Mouse (Mus musculus) embryonic fibroblast, embryonic 13.5 days (primary cell): ENCODE data around the gene Dip2c. TPM values are rescaled to one million over a fixed set of nuclear protein-coding genes. Genes with fewer than 3 reads are reported as not detected.

Experiments used
- H3K27ac ChIP-seq: 2 replicates; pipeline ENCODE4 v1.5.1; 2012; ENCODE audit warnings: low read length, control low read depth, inconsistent platforms; ENCODE audit not compliant: insufficient read depth
- H3K4me1 ChIP-seq: 2 replicates; pipeline ENCODE4 v1.6.1; 2011; ENCODE audit warnings: low read length; ENCODE audit not compliant: control insufficient read depth, insufficient read depth
- H3K4me3 ChIP-seq: 2 replicates; pipeline ENCODE4 v1.5.1; 2011; ENCODE audit warnings: mild to moderate bottlenecking, control low read depth, low read length; ENCODE audit not compliant: insufficient read depth
- CTCF ChIP-seq: IDR thresholded peaks from 2 replicates; pipeline ENCODE4 v1.5.1; 2011; ENCODE audit warnings: mild to moderate bottlenecking, control low read depth, low read length, moderate library complexity, borderline replicate concordance; ENCODE audit not compliant: insufficient read depth
- POLR2A ChIP-seq: IDR thresholded peaks from 2 replicates; pipeline ENCODE4 v1.6.1; 2011; ENCODE audit warnings: low read depth, mild to moderate bottlenecking, control low read depth, low read length, moderate library complexity
- polyA plus RNA-seq: library from polyadenylated mRNA; stranded (reverse); fragments of >200 nt; gene quantifications from 2 replicates; pipeline ENCODE4 v1.2.4, GENCODE M21; 2011; ENCODE audit warnings: low read depth; ENCODE audit not compliant: missing spikeins, insufficient read length

The Dip2c gene
- polyA plus RNA-seq, 1 experiment, result 17.9 TPM

DNA sequence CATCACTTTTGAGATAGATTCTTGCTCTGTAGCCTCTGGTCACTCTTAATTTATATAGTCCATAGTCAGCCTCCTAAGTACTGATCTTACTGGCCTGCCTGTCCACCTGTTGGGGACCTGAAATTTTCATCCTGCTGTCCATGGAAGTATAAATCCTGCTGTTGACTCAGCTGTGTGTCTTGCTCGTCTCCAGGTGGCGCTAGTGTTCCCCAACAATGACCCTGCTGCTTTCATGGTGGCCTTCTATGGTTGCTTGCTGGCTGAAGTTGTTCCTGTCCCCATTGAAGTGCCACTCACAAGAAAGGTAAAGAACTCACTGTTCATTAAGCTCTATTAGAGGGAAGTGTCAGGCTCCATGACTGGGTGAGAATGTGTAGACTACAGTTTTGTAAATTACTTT, 286.6 kb downstream of the Dip2c start:
- TF ChIP-seq CTCF (peak; percentile 46; the same call in 1 of the 2 replicates), POLR2A (no peak)

DNA sequence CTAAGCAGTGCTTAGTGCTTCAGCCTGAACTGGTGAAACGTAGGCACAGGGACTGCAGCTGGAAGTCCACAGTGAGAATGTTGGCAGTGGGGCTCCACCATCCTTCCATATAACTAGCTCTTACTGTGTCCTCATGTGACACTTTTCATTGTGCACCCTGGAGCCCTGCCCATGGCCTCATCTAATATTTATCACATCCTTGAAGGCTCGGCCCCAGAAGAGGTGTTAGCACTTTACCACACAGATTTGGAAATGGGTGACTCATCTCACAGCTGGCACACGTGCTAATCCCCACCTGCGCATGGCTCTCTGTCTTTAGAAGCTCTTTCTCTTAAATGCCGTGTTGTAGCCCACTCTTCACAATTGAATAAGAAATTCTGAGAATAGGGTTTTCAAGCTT, 292.5 kb downstream of the Dip2c start:
- TF ChIP-seq POLR2A (no peak), CTCF (no peak)
- H3K4me1 ChIP-seq, result no peaks in the 10 kb centered on the region; the same call in 1 of the 2 replicates
- no peak overlapping the region for H3K4me3 ChIP-seq
- H3K27ac ChIP-seq, result no peak overlapping the region

More for the DNA sequence above, 286.6 kb downstream of the Dip2c start:
- H3K4me3 ChIP-seq, result no peak overlapping the region
- H3K27ac ChIP-seq, result no peak overlapping the region
- no peaks in the 10 kb centered on the region; the same call in 1 of the 2 replicates for H3K4me1 ChIP-seq

DNA sequence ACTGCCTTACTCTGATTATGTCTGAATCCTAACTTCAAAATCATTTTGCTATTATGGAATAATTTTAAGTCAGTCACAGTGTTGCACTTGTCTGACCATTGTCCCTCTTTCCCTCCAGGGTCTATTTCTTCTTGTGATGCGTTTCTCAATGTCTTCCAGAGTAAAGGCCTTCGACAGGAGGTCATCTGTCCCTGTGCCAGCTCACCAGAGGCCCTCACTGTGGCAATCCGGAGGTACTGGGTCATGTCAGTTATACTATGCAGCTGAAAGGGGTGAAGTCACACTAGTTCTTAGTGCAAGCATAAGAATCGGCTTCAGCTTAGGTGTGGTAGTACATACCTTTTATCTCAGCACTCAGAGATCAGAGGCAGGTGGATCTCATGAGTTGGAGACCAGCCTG, 300.4 kb downstream of the Dip2c start:
- Histone ChIP-seq H3K4me3 (no peak overlapping the region), H3K27ac (no peak overlapping the region), H3K4me1 (no peaks in the 10 kb centered on the region)
- no peak for TF ChIP-seq POLR2A
- no peak for TF ChIP-seq CTCF

DNA sequence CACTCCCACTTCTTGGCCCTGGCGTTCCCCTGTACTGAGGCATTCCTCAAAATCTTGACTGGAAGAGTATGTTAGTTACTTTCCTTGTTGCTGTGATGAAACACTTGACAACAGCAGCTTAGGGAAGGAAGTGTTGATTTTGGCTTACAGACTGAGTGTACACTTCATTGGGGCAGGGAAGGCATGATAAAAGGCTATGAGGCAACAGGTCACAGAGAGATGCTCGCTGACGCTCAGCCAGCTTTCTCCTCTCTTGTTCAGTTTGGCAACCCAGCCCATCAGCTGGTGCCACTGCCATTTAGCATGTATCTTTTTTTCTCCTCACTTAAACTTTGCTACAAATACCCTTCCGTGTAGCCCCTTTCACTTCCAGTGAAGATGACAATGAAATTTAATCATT, 302.1 kb downstream of the Dip2c start:
- H3K27ac ChIP-seq, result no peak overlapping the region
- H3K4me1 ChIP-seq, result no peaks in the 10 kb centered on the region
- TF ChIP-seq POLR2A, result no peak
- no peak for TF ChIP-seq CTCF
- H3K4me3 ChIP-seq, result no peak overlapping the region

DNA sequence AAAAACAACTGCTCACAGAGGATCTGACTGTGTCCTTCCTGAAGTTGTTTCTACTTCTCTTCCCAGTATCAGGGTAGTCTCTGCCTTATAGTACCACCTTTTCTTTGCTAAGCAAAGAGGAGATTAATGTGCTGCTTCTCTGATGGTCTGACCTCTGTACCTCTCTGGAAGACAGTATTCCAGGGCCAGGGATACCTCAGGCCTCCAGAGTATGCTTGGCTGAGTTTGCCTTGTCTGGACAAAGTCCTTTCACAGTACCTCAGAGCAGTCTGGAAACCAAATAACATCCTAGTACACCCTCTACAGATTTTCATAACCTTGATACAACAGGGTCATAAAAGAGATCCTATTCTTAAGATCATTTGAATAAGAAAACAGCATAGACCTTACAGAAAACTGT, 305.5 kb downstream of the Dip2c start:
- H3K4me3 ChIP-seq, result no peak overlapping the region
- no peaks in the 10 kb centered on the region for H3K4me1 ChIP-seq
- TF ChIP-seq POLR2A, result no peak
- TF ChIP-seq CTCF, result no peak
- no peak overlapping the region for H3K27ac ChIP-seq

DNA sequence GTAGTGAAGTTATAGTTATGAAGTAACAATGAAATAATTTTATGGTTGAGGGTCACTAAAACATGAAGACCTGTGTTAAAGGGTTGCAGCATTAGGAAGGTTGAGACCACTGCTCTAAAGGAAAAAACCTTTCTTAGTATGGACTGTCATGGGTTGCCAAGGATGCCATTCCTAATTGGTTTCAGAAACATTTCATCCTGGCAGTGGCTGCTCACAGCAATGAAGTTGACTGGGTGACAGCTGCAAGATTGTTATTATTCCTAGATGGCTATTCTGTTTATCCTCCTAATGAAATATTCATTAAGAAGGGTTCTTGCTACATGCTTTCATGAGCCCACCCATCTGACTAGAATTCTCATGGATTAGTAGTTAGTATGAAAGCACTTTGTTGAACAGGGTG, 307.3 kb downstream of the Dip2c start:
- no peak overlapping the region for H3K4me3 ChIP-seq

DNA sequence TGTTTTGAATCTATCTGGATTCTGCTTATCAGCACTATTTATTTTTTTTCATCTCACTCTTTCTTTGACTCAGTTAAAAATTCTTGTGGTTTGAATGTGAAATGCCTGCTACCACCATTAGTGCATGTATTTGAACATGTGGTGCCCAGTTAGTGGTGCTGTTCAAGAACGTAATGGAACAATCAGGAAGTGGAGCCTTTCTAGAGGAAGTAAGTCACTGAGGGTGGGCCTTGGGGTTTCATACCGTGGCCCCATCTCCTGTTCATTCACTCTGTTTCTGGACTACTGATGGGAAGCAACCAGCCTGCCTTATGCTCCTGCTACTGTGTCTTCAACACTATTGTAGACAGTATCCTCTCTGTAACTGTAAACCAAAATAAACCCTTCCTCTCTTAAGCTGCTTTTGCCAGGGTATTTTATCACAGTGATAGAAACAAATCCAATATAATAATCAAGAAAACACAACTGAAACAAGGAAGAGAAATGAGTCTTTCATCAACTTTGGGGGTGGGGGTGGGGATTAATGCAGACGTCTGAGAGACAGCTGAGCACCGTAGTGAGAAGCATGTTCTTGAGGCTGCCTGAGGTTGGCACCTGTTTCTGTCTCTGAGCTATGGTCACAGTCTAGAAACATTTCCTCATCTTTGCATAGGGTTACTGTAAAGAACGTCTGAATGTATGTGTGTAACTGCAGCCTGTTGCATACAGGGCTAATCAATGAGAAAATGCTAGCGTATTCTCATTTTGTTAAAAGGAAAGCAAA, 323.2 kb downstream of the Dip2c start:
- TF ChIP-seq CTCF, result no peak
- Histone ChIP-seq H3K4me1 (no peaks in the 10 kb centered on the region; the same call in 1 of the 2 replicates), H3K27ac (no peak overlapping the region), H3K4me3 (no peak overlapping the region)

More for the DNA sequence above, 307.3 kb downstream of the Dip2c start:
- no peaks in the 10 kb centered on the region for H3K4me1 ChIP-seq
- TF ChIP-seq CTCF (no peak), POLR2A (no peak)
- no peak overlapping the region for H3K27ac ChIP-seq

DNA sequence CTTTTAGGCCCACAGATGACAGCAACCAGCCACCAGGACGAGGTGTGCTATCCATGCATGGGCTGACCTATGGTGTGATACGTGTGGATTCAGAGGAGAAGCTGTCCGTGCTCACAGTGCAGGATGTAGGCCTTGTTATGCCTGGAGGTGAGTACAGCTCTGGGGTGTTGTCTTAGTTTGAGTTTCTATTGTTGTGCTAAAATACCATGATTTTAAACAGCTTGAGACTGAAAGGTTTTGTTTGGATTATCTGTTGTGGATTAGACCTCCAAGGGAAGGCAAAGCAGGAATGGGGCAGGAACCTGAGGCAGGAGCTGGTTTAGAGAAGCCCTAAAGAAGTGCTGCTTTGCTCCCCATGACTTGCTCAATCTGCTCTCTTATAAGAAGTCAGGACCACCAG, 325.0 kb downstream of the Dip2c start:
- Histone ChIP-seq H3K27ac (no peak overlapping the region), H3K4me3 (no peak overlapping the region), H3K4me1 (no peaks in the 10 kb centered on the region; the same call in 1 of the 2 replicates)
- TF ChIP-seq POLR2A (no peak), CTCF (no peak)

DNA sequence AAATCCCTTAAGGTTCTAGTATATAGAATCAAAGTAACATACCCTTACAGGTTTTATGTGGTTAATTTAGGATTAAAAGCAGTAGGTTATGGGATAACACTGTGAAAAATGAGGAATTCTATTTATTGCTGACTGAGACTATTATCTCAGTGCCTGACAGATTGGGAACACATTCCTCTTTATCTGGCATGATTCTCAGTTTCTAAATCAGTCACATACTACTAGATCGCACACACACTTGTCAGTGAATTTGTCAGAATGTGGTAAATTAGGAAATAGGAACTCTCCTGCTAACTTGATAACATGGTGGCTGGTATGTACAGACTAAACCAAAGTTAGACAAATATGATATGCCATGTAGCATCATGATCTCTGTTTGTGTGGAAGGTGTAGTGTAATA, 334.9 kb downstream of the Dip2c start:
- Histone ChIP-seq H3K4me1 (no peaks in the 10 kb centered on the region), H3K27ac (no peak overlapping the region), H3K4me3 (no peak overlapping the region)
- TF ChIP-seq POLR2A (no peak), CTCF (no peak)

DNA sequence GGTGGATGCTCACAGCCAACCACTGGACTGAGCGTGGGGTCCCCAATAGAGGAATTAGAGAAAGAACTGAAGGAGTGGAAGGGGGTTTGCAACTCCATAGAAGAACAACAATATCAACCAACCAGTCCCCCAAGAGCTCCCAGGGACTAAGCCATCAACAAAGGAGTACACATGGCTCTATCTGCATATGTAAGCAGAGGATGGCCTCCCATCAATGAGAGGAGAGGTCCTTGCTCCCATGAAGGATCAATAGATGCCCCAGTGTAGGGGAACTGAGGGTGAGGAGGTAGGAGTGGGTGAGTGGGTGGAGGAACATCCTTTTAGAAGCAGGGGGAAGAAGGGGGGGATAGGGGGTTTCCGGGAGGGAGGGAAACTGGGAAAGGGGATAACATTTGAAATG, 356.4 kb downstream of the Dip2c start:
- Histone ChIP-seq H3K27ac (no peak overlapping the region), H3K4me3 (no peak overlapping the region), H3K4me1 (no peaks in the 10 kb centered on the region)
- no peak for TF ChIP-seq POLR2A
- TF ChIP-seq CTCF, result no peak

DNA sequence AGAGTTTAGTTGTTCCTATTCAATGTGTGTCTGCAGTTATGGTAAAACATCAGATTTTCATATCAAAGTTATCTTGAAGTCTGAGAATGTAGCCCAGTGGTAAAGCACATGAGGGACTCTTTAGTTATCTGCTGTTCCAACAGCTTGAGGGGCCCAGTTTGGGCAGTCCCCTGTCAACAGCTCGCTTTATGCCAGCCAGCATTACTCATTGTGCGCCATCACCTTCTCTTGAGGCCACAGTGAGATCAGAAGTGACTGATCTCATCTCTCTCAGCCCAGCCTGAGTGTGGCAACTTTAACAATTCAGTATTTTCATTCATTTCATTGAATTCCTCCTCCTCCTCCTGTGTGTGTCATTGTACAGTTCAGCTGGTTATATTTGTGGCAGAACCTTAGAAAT, 359.6 kb downstream of the Dip2c start:
- no peak overlapping the region for H3K4me3 ChIP-seq
- H3K27ac ChIP-seq, result no peak overlapping the region
- TF ChIP-seq CTCF, result no peak
- H3K4me1 ChIP-seq, result no peaks in the 10 kb centered on the region
